Mouse (Mus musculus) bone marrow, adult 2 months (tissue): ENCODE measurements around the gene Camta2.

Source experiments
- CTCF ChIP-seq: fragments of 200-500 bp; IDR thresholded peaks from 2 replicates; pipeline ENCODE4 v1.5.1; 2011; ENCODE audit warnings: low read length, control low read depth; ENCODE audit not compliant: control insufficient read depth, insufficient read depth
- POLR2A ChIP-seq: fragments of 200-500 bp; IDR thresholded peaks from 2 replicates; pipeline ENCODE4 v1.6.1; 2011; ENCODE audit warnings: low read depth, mild to moderate bottlenecking, control low read depth, low read length, borderline replicate concordance; ENCODE audit not compliant: control insufficient read depth

DNA sequence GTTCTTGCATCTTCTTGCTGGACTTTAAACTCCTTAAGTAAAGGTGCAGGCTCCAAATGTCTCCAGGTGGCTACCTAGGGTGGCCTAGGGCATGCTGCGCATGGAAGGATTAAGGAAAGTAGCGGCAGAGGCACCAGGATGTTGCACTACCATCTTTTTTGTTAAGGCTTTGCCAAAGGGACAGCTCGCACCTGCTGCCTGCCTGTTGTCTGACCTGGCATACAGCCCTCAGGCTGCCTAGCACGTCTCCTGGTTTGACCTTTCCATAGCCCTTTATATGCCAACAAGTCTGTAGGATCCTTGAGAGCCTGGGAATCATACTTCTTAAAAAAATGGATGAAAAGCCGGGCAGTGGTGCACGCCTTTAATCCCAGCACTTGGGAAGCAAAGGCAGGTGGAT is 44.9 kb downstream of the Camta2 start:
- TF ChIP-seq CTCF, result no peak
- no peak for TF ChIP-seq POLR2A
